Mouse (Mus musculus) heart, postnatal 0 days (tissue): ENCODE results near the gene Setd3. TPM values are rescaled to one million over a fixed set of nuclear protein-coding genes. Genes with fewer than 3 reads are reported as not detected.

Source experiments
- ATAC-seq: fragments of 200-750 bp; cut with Nextera tagmentation; 2 replicates; pipeline ENCODE4 v1.8.0; 2017; ENCODE audit warnings: low read depth, moderate number of reproducible peaks, moderate library complexity; ENCODE audit not compliant: insufficient read depth
- DNase-seq: peaks from one replicate; pipeline ENCODE4 v3.0.0-alpha.2; 2016; ENCODE audit warnings: low spot score
- H3K27ac ChIP-seq: fragments of 300-500 bp; sonication (generic); 2 replicates; pipeline ENCODE4 v1.5.1; 2014; ENCODE audit warnings: low read depth, mild to moderate bottlenecking
- H3K27me3 ChIP-seq: fragments of 300-500 bp; sonication (generic); 2 replicates; pipeline ENCODE4 v1.6.1; 2014; ENCODE audit warnings: low read length, mixed read lengths; ENCODE audit not compliant: control insufficient read depth, insufficient read depth
- H3K36me3 ChIP-seq: fragments of 300-500 bp; sonication (generic); replicated peaks from 2 replicates; pipeline ENCODE4 v1.6.1; 2014; ENCODE audit warnings: low read length, mixed read lengths; ENCODE audit not compliant: control insufficient read depth, insufficient read depth
- H3K4me1 ChIP-seq: fragments of 300-500 bp; sonication (generic); 2 replicates; pipeline ENCODE4 v1.6.1; 2014; ENCODE audit warnings: antibody characterized with exemption; ENCODE audit not compliant: control insufficient read depth, insufficient read depth
- H3K4me2 ChIP-seq: fragments of 300-500 bp; sonication (generic); 2 replicates; pipeline ENCODE4 v1.6.1; 2014; ENCODE audit warnings: low read depth, mild to moderate bottlenecking, low read length, moderate library complexity
- H3K4me3 ChIP-seq: fragments of 300-500 bp; sonication (generic); 2 replicates; pipeline ENCODE4 v1.5.1; 2014; ENCODE audit warnings: low read depth, low read length
- H3K9ac ChIP-seq: fragments of 300-500 bp; sonication (generic); replicated peaks from 2 replicates; pipeline ENCODE4 v1.6.1; 2014; ENCODE audit warnings: low read depth, low read length, mixed read lengths
- H3K9me3 ChIP-seq: fragments of 300-500 bp; sonication (generic); replicated peaks from 2 replicates; pipeline ENCODE4 v1.6.1; 2016; ENCODE audit warnings: low read length; ENCODE audit not compliant: control insufficient read depth
- CTCF ChIP-seq: IDR thresholded peaks from 2 replicates; pipeline ENCODE4 v1.5.1; 2016; ENCODE audit warnings: antibody characterized with exemption, control low read depth, low read depth
- EP300 ChIP-seq: IDR thresholded peaks from 2 replicates; pipeline ENCODE4 v1.6.1; 2016; ENCODE audit warnings: antibody characterized with exemption, low read depth
- WGBS: fragments of 180-500 bp; shearing (Covaris S2); extraction: QIAGEN DNeasy Blood & Tissue Kit; methylation state at CpG from one replicate; pipeline ENCODE4 v1.1.7; 2014; 5-methylcytosine and 5-hydroxymethylcytosine counted together
- polyA plus RNA-seq: library from polyadenylated mRNA; unstranded; fragments of >200 nt; fragmentation: Nextera tagmentation; extraction: Ambion mirVana; gene quantifications from 2 replicates; pipeline ENCODE4 v1.2.1, GENCODE M21; 2015
- total RNA-seq: library from RNA; depleted of rRNA; stranded (reverse); fragments of >200 nt; gene quantifications from 2 replicates; pipeline ENCODE4 v1.2.3, GENCODE M21; 2014; ENCODE audit warnings: low replicate concordance; rRNA removed

Setd3 gene
- total and polyA plus RNA-seq, 2 experiments from 2014 or later = 56.2 to 61.3 TPM

DNA sequence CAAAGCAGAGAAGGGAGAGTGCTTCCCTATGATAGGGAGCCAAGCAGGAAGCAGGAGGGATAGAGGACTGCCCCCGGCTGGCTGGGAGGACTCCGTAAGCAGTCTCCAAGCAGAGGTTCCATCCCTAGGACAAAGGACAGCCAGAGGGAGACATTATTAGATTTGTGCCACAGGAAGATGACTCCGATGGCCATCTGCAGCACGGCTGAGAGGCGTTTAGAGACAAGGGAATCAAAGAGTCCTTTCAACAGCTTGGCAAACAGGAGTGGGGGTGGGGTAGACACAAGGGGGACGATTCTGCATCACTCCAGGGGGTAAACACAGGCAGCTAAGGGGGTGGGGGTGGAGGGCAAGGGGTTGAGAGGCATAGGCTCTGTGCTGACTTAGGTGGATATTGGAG lies 115.1 kb downstream of the Setd3 start:
- Histone ChIP-seq H3K4me2 (no peak overlapping the region), H3K9me3 (no peaks in the 10 kb centered on the region), H3K36me3 (no peaks in the 10 kb centered on the region), H3K27me3 (peaks cover 4% of the 10 kb centered on the region; the same call in 1 of the 2 replicates), H3K4me3 (no peak overlapping the region), H3K9ac (no peak overlapping the region), H3K4me1 (no peaks in the 10 kb centered on the region), H3K27ac (no peak overlapping the region)
- no peak for TF ChIP-seq CTCF
- TF ChIP-seq EP300 = no peak
- DNase-seq (no peak), ATAC-seq (no peak)
- WGBS = 35% methylated on average over 6 of the region's 6 CpGs

- Histone ChIP-seq H3K9ac (no peak overlapping the region), H3K4me1 (no peaks in the 10 kb centered on the region), H3K4me2 (no peak overlapping the region), H3K27ac (no peak overlapping the region), H3K36me3 (no peaks in the 10 kb centered on the region), H3K9me3 (no peaks in the 10 kb centered on the region), H3K27me3 (no peaks in the 10 kb centered on the region), H3K4me3 (no peak overlapping the region)
- DNase-seq (no peak), ATAC-seq (no peak)
- WGBS = 65% methylated on average over 5 of the region's 5 CpGs
- no peak for TF ChIP-seq CTCF
- no peak for TF ChIP-seq EP300
These were observed 117.0 kb downstream of the Setd3 start for GRCm38 (mm10) chr12:108062137-108062536.

GRCm38 (mm10) chr12:108061661-108062060 lies 117.5 kb downstream of the Setd3 start:
- Histone ChIP-seq H3K9me3 (no peaks in the 10 kb centered on the region), H3K27ac (no peak overlapping the region), H3K4me1 (no peaks in the 10 kb centered on the region), H3K27me3 (no peaks in the 10 kb centered on the region), H3K36me3 (no peaks in the 10 kb centered on the region), H3K9ac (no peak overlapping the region), H3K4me2 (no peak overlapping the region), H3K4me3 (no peak overlapping the region)
- 86% methylated on average over 7 of the region's 7 CpGs for WGBS
- no peak for DNase-seq
- no peak for TF ChIP-seq CTCF
- no peak for TF ChIP-seq EP300
- ATAC-seq = no peak

Other genes with a start within 250 kb of the Setd3 start
- gene Bcl11b, start 175.7 kb downstream of the Setd3 start, total RNA-seq = 2.7 and 7.3 TPM in 2 replicates
- 2.1 and 2.2 TPM in 2 replicates for gene Bcl11b, start 175.7 kb downstream of the Setd3 start, polyA plus RNA-seq
- 4.3 and 8.2 TPM in 2 replicates for gene Ccnk, start 265 bp upstream of the Setd3 start, total RNA-seq
- gene Ccnk, start 265 bp upstream of the Setd3 start, polyA plus RNA-seq = 1.5 and 1.7 TPM in 2 replicates
- gene Ccdc85c, start 96.1 kb upstream of the Setd3 start, total RNA-seq = 44.7 and 56.2 TPM in 2 replicates
- 6.9 and 7.8 TPM in 2 replicates for gene Ccdc85c, start 96.1 kb upstream of the Setd3 start, polyA plus RNA-seq
- gene Hhipl1, start 127.0 kb upstream of the Setd3 start, total RNA-seq = 0.70 and 5.0 TPM in 2 replicates
- 0.58 and 0.61 TPM in 2 replicates for gene Hhipl1, start 127.0 kb upstream of the Setd3 start, polyA plus RNA-seq
- gene Cyp46a1, start 155.1 kb upstream of the Setd3 start, total RNA-seq = 1.0 and 3.6 TPM in 2 replicates
- 3.0 and 3.1 TPM in 2 replicates for gene Cyp46a1, start 155.1 kb upstream of the Setd3 start, polyA plus RNA-seq
- 69.3 and 80.6 TPM in 2 replicates for gene Eml1, start 191.6 kb upstream of the Setd3 start, total RNA-seq
- 61.3 and 65.2 TPM in 2 replicates for gene Eml1, start 191.6 kb upstream of the Setd3 start, polyA plus RNA-seq